Mouse (Mus musculus): ENCODE data around the gene Slc6a6. TPM values are rescaled to one million over a fixed set of nuclear protein-coding genes. Genes with fewer than 3 reads are reported as not detected.

The Slc6a6 gene
- polyA plus RNA-seq, 1 experiment from 2014 or later, result 102 TPM

DNA sequence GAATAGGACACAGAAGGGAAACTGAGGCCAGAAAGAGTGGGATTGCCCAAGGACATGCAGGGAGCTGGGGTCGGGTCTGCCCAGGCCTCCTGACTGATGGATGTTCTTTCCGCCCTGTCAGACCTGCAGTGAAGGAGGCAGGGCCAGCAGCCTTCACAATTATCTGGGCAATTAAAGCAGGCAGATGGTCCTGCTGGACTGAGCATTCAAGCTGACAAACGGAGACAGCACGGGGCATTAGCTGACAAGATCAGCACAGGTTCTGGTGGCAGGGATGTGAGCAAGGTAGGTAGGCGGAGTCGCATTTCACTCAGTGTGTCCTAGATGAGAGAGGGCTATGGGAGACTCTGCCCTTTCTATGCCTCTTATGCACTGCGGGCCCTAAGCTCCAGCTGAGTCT is 120.3 kb downstream of the Slc6a6 start:
- H3K4me2 ChIP-seq, result no peak overlapping the region
- peaks cover 27% of the 10 kb centered on the region for H3K4me1 ChIP-seq
- H3K27ac ChIP-seq (replicated peaks), result no peak overlapping the region
- ATAC-seq (ENCODE audit: low FRiP score), result no peak
- no peaks in the 10 kb centered on the region for H3K36me3 ChIP-seq
- H3K9ac ChIP-seq (replicated peaks), result no peak overlapping the region
- H3K4me3 ChIP-seq (replicated peaks), result no peak overlapping the region
- WGBS, result 35% methylated on average over 7 of the region's 7 CpGs
- H3K9me3 ChIP-seq (replicated peaks), result no peaks in the 10 kb centered on the region
- H3K27me3 ChIP-seq (replicated peaks), result peaks cover 31% of the 10 kb centered on the region

DNA sequence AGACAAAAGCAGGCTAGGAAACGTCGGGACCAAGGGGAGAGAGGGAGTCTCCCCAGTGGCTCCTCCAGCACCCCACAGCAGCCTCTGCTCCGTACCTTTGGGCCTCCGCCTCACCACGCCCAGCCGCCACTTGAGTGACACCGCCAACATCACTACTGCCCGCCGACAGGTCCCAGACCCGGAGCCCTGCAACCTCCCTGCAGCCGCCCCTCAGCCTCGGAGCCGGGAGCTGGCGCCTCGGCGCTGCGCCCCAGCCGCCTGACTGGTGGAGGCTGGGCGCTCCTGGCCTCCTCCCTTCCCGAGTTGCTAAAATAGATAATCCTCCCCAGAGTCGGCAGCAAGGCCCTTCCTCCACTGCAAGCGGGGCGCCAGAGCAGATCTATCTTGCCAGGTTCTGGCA is 123.3 kb downstream of the Slc6a6 start:
- peak overlapping the region; percentile 32 for H3K4me3 ChIP-seq (replicated peaks)

DNA sequence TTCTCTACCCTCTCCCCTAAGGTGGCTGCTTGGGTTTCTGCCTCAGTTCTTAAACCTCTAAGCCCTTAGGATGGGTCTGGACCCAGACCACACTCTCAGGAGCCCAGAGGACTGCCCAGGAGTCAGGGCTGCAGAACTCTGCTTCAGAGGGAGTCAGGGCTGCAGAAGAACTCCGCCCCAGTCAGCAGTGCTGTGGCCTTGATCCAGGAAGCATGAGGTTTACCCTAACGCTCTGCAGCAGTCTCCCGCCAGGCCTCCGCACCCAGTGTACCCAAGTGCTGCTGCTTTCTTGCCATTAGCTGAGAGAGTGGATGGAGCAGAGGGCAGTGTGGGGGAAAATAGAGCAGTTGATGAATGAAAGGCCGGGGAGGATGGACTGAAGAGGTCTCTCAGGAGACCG is 124.2 kb downstream of the Slc6a6 start:
- H3K4me1 ChIP-seq, result peaks cover 44% of the 10 kb centered on the region

More for the DNA sequence above, 123.3 kb downstream of the Slc6a6 start:
- ATAC-seq (ENCODE audit: low FRiP score), result no peak
- H3K9ac ChIP-seq (replicated peaks), result peak overlapping the region; percentile 41
- WGBS, result 8% methylated on average over 22 of the region's 23 CpGs
- H3K9me3 ChIP-seq (replicated peaks), result no peaks in the 10 kb centered on the region
- H3K27me3 ChIP-seq (replicated peaks), result peaks cover 32% of the 10 kb centered on the region
- peaks cover 44% of the 10 kb centered on the region for H3K4me1 ChIP-seq
- H3K36me3 ChIP-seq, result no peaks in the 10 kb centered on the region
- H3K4me2 ChIP-seq, result peak overlapping the region; percentile 54
- H3K27ac ChIP-seq (replicated peaks), result peak overlapping the region; percentile 18; the same call in 1 of the 2 replicates

More for the DNA sequence above, 124.2 kb downstream of the Slc6a6 start:
- H3K9me3 ChIP-seq (replicated peaks), result no peaks in the 10 kb centered on the region
- no peak overlapping the region for H3K4me3 ChIP-seq (replicated peaks)
- H3K36me3 ChIP-seq, result no peaks in the 10 kb centered on the region
- no peak overlapping the region for H3K27ac ChIP-seq (replicated peaks)
- no peak overlapping the region for H3K4me2 ChIP-seq
- no peak for ATAC-seq (ENCODE audit: low FRiP score)
- peaks cover 32% of the 10 kb centered on the region for H3K27me3 ChIP-seq (replicated peaks)
- WGBS, result 59% methylated on average over 6 of the region's 6 CpGs
- H3K9ac ChIP-seq (replicated peaks), result no peak overlapping the region

Other genes starting within 250 kb of the Slc6a6 start
- gene Chchd4, start 210.5 kb upstream of the Slc6a6 start, polyA plus RNA-seq (2015; fragmentation: Nextera tagmentation; extraction: Ambion mirVana), result 40.0 and 40.3 TPM in 2 replicates
- gene Tmem43, start 210.3 kb upstream of the Slc6a6 start, polyA plus RNA-seq (2015; fragmentation: Nextera tagmentation; extraction: Ambion mirVana), result 41.8 and 42.9 TPM in 2 replicates
- 16.5 and 17.4 TPM in 2 replicates for gene Xpc, start 168.2 kb upstream of the Slc6a6 start, polyA plus RNA-seq (2015; fragmentation: Nextera tagmentation; extraction: Ambion mirVana)
- 147 and 168 TPM in 2 replicates for gene Lsm3, start 168.1 kb upstream of the Slc6a6 start, polyA plus RNA-seq (2015; fragmentation: Nextera tagmentation; extraction: Ambion mirVana)
- 7.7 and 8.6 TPM in 2 replicates for gene Grip2, start 143.2 kb downstream of the Slc6a6 start, polyA plus RNA-seq (2015; fragmentation: Nextera tagmentation; extraction: Ambion mirVana)
- gene Ccdc174, start 194.0 kb downstream of the Slc6a6 start, polyA plus RNA-seq (2015; fragmentation: Nextera tagmentation; extraction: Ambion mirVana), result 39.7 and 42.1 TPM in 2 replicates
- gene 4930590J08Rik, start 218.8 kb downstream of the Slc6a6 start, polyA plus RNA-seq (2015; fragmentation: Nextera tagmentation; extraction: Ambion mirVana), result 1.4 and 1.5 TPM in 2 replicates